Mouse (Mus musculus) CD4-positive, CD25-positive, alpha-beta regulatory T cell, adult 2 months (primary cell): Measurements from ENCODE around the gene Amer3.
"Not testable (repeated sequence)": the region's sequence is repeated elsewhere in the genome, so short reads cannot be mapped to it uniquely, and the experiment has no call there.

Experiments used
- DNase-seq: peaks from one replicate; pipeline ENCODE4 v3.0.0-alpha.2; 2012; ENCODE audit warnings: low read depth, low spot score

Amer3 gene

DNA sequence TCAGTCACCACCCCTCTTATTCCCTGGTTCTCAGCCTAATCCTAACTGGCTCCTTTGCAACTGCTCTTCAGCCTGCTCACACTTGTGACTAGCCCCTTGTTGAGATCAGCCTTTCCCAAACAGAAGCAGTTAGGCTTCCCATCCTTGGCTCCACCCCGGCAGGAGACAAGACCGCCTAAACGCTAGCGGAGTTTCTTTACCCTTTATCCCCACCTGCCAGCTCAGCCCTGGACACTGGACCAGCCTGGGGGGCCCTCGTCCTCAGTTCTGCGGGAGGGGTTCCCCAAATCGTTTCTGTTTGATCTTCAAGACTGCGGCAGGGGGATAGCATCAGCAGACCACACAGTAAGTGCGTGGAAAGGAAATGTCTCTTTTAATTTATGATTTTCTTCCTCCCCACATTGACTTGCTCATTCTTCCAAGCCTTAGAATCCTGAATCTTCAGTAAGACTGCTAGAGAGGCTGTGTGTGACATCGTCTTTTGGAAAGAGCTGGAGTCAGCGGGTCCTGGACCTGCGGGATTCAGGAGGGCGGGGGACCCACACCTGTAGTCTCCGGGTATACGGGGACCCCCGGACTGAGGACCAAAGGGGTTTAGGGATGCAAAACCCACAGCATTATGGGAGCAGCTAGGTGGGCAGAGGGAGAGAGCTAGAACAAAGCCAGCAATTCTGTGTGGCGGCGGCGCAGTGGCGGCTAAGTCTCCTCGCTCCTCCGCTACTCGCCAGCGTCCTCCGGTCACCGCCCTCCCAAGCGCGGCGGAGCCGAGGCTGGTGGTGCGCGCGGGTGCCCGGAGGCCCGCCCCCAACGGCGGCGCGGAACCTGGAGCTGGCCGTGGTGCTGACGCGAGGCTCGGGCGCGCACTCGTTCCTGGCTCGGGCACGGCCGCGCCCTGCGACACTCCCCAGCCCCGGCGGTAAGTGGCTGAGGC, at the start of gene Amer3:
TSS of gene Amer3 (plus strand) at position 807 of the 931 bp plus-strand sequence.
- peak; percentile 55 for DNase-seq

DNA sequence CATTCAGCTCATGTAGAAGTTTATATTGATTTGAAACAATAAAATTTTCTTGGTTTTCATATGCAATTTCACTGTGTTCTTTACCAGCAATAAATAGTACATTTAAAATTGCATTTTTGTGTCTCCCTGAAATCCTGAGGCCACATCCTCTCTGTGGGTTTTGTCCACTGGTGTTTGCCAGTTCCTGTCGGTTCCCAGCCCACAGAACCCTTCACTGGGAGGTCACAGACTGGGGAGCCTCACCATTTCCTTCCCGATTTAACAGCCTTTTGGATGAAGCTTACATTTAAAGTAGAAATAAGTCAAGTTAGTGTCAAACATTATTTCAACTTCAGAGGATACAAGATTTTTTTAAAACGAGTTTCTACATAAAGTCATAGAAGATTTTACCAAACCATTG, 44.9 kb upstream of the Amer3 start:
- DNase-seq, result not testable (repeated sequence)

DNA sequence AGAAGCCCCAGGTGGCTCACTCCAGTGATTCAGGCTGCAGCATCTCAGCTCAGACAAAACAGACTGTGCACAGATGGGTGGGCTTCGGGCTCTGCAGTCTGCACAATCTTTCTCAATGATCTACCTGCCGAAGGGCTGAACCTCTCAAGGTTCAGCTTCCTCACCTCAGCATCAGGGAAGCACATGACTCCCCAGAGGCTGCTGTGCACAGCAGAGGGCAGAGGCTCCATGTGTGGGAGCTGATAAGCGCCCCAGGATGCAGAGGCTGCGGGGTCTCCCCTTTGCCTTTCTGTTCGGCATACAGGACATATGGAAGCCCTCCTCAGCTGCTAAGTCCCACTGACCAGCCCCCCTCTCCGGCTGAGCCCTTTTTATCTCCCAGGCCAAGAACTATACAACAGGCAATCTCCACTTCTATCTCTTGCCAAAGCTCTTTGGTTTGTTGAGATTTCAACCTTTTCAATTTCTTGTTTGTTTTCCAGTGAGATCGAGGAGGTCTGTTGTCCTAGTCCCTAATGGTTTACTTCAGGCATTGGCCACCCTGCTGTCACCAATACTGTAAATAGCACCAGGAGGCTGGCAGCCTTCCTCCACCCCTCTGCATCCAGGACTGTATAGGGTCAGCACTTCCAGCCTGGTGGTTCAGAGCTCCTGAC, 44.3 kb upstream of the Amer3 start, which contains the start of gene Cfc1:
TSS of gene Cfc1 (plus strand) at position 606 of the 656 bp plus-strand sequence.
- DNase-seq, result not testable (repeated sequence)

DNA sequence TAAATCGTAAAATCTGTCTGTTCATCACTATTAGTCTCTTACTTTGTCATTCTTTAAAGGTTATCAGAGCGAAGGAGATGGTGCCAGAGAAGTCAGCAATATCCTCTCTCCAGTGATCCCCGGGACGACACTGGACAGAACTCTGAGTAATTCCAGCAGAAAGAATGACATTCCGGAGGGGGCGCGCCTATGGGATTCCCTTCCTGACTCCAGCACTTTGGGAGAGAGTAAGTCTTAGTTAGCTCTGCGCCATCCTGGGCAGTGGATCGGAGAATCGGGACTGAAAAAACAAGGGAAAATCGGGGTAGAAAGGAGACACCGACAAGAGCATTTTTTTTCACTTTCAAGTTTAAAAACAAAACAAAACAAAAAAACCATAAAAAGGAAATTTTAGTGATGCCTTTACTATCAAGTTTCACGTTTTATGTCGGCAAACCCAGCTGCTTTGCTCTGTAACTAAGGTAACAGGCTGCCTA, 43.1 kb upstream of the Amer3 start:
- DNase-seq, result no peak

DNA sequence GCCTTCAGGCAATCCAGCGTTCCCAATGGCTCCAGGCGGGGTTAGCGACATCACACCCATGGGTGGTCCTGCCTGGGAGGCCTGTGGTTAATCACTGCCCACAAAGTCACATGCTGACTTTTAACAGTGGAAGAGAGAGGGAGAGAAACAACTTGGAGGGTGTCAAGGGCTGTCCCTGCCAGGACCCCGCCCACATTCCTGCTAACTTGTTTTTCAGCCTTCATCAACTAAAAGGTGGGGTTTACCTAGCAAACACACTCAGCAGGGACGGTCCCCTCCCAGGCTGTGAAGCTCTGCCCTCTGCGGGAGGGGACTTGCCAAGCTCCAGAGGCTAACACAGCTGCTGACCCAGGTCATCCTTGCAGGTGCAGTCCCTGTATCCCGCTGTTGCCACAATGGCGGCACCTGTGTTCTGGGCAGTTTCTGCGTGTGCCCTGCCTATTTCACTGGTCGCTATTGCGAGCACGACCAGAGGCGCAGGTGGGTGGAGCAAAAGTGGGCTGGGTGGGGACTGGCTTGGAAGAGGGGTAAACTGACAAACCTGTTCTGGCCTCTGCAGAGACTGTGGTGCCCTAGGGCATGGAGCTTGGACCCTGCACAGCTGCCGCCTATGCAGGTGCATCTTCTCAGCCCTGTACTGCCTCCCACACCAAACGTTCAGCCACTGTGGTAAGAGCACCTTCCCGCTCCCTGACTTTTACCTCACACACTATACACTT, 42.5 kb upstream of the Amer3 start:
- DNase-seq, result peak; percentile 28

DNA sequence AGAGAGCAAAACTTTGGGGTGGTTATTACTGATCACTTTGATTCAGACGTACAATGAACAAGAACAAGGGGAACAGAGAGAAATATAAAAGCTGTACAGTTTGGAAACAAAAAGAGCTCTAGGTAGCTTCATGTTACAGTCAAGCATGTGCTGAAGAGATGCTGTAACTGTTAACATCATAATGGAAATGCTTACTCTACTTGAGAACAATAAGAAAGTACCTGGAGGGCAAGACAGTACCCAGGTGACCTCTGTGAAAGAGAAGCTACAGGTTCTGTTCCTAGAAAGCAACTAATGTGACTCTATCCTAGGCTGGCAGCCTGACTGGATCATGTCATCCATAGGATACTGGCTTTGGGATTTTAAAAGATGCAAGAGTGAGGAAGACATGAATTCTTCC, 32.4 kb upstream of the Amer3 start:
- no peak for DNase-seq

DNA sequence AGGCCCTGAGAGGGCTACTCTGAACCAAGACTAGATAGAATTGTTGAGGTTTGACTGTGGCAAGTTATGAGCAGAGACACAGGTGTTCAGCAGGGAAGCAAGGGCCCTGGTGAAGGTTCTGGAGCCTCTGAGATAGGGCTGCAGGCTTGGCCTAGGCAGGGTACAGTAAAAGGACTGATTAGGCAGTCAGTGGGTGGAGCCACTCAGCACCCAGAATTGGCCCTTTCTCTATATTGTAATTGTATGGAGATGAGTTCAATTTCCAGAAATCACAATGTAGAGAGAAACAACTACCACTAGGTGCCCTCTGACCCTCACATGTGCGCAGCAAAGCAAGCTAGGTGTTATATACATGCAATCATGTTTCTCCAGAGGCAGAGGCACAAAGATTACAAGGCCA, 25.8 kb upstream of the Amer3 start:
- no peak for DNase-seq

DNA sequence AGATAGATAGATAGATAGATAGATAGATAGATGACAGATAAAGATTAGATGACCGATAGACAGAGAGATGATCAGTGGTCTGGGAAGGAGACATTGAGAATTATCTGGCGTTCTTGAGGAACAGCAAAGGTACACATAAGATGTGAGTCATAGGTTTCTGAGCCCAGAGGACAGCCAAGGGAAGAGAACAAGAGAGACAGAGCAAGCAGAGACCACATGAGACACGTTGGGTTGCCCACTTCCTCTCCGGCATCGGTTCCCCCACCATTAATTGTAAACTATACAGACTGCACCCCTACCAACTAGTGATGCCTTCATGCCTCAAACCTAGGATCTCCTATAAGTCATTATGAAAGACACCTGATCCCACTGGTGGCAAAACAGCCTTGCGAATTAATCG, 25.2 kb upstream of the Amer3 start:
- DNase-seq, result no peak

DNA sequence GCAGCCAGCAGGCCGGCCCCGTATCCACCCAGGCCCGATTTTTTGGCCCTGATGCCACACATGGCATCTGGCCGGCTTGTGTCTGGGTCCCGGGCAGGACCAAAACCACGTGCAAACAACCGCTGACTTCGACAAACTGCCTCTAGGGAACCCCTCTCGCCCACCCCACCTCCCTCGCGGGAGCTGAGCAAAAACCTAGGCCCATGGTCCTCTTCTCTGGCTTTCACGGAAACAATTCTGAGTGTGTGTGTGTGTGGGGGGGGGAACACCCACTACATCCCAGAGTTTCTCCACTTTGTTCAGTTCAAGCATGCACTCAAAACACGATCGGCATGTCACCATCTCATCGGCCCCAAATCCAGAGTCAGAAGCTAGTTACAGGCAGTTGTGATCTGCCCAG, 18.6 kb upstream of the Amer3 start, which contains the start of gene Prss40:
TSS of gene Prss40 (minus strand) at position 101 of the 400 bp plus-strand sequence.
- no peak for DNase-seq

DNA sequence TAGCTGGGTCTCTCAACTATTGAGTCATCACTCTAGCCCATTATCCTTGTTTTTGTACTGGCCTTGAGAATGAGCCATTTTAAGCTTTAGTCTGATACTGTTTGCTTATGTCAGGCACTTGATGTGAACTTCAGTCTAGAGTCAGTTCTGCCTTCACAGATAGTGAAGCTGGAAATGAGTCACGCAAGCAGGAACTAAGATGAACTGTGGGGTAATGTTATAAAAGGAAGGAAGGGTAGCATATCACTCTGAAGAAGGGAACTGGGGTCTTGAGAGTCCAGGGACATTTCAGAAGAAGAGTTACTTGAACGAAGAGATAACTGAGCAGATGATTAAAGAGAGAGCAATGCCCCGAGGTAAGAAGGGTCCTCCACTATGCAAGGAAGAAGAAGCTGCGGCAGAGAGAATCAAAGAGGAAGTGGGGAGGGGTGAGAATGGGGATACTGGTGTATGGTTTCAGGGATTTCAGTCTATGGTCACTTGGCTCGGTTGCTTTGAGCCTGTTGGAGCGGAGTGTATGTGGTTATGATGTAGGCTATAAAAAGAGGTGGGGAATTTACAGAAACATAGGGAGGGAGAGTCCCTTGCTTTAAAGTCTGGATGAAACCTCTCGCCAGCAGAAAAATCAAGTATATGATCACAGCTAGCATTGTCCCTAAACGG, 14.9 kb upstream of the Amer3 start:
- DNase-seq, result no peak

DNA sequence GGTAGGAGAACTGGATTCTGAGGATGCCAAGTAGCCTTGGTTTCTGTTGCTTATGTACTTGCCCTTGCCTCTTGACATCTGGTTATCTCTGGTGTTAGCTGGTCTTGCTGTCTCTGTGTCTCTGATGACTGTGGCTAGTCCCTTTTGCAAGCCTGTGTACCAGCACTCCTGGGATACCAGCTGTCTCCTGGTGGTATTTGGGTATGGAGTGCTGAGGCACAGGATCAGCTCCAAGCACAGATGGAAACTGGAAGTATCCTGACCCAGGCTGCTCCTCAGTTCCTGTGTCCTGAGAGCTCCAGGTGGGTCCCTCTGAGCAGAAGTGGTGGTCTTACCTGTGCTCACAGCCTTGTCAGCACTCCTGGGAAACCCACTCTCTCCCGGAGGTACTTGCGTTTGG, 11.3 kb upstream of the Amer3 start:
- no peak for DNase-seq

DNA sequence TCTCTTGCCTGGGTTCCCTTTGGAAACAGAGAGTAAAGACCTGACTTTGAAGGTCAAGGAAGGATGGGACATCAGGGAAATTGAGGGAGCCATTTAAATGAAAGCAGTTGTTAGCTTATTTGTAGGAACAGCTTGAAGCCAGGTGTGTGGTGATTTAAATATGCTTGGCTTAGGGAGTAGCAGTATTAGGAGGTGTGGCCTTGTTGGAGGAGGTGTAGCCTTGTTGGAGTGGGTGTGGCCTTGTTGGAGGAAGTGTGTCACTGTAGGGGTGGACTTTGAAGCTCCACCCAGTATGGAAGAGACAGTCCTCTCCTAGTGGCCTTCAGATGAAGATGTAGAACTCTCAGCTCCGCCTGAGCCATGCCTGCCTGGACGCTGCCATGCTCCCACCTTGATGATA, 9.6 kb upstream of the Amer3 start:
- no peak for DNase-seq

DNA sequence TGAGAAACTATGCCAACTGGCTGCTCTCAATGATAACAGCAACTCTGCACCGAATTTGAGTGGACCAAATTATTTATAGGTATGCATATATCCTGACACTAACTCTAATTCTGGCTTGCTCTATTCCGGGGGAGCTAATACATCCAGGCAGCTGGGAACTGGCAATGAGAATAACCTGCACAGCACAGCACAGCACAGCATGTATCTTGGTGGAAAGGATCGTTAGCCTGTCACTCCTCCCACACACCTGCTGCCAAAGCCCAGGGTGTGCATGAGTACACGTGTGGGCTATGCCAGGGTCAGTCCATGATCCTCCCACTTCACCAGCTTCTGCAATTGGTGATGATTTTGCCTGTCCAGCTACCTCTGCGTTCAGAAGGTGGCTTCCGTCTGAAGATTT, 8.0 kb upstream of the Amer3 start:
- DNase-seq, result no peak

DNA sequence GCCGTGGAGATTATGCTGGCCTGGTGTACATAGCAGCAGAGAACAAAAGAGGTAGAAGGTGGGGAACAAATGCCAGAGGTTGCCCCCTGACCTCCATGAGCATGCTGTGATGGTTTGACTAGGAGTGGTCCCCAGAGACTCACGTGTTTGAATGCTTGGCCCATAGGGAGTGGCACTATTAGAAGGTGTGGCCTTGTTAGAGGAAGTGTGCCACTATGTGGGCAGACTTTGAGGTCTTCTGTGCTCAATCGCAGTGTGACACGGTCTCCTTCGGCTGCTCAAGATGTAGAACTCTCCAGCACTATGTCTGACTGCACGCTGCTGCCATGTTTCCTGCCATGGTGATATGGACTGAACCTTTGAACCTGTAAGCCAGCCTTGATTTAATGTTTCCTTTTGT, 6.2 kb upstream of the Amer3 start:
- DNase-seq, result no peak

DNA sequence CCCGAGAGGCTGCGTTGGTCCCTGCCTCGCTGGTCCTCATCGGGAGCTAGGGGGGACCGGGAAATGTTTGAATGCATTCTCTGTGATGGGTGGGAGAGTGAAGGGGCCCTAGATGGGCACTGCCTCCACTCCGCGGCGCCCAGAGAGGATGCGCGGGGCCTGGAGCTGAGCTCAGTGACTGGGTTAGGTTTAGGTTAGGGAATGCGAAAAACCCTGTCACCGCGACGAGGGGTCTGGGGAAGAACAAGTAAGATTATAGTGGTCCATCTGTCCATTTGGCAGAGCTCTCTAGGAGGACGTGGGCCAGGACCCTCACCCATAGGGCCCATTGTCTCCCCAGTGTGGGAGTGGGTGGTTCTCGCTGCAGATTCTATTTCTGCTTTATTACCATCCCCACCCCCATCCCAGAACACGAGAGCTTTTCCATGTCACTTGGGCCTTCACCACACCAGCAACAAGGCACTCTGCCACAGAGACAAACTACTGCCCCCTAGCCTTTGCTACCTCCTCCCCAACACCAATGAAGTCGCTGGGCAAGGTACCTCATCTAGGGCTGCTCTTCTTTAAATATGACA, 412 bp downstream of the Amer3 start:
- DNase-seq, result no peak

DNA sequence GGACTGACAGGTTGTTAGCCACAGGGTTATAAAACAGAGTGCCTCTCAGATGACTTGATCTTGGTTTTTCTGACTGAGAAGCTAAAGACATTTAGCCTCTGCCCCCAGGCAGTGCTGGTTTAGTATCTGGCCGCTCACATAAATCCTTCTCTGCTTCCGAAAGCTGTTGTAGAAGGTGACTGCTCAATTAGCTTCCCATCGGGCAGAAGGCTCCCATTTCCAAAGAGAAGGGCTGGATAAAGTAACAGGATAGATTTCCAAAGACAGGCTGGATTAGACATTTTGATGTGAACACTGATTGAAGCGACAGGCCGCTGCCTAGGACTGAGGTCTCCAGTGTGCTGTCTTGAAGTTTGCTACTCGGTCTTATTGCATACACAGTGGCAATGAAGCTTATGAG, 2.8 kb downstream of the Amer3 start:
- no peak for DNase-seq

DNA sequence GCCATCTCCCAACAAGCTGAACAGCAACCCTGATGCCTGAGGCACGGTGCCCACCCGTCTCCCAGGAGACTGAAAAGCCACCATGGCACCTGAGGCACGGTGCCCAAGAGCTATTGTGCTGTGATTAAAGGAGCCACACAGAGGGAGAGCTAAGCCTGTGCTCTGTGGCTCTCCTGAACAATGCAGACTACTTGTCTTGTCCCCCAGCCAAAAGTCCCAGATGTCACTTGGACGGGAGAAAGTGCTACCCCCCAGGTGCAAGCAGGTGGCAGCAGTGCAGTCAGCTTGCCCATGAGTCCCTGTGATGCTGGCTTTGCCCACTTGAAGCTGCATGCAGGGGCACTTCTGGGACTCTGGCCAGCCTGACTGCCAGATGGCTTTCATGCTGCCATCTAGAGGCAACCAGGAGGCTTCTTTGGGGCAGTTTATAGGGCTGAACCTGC, 4.4 kb downstream of the Amer3 start:
- DNase-seq, result peak; percentile 14

DNA sequence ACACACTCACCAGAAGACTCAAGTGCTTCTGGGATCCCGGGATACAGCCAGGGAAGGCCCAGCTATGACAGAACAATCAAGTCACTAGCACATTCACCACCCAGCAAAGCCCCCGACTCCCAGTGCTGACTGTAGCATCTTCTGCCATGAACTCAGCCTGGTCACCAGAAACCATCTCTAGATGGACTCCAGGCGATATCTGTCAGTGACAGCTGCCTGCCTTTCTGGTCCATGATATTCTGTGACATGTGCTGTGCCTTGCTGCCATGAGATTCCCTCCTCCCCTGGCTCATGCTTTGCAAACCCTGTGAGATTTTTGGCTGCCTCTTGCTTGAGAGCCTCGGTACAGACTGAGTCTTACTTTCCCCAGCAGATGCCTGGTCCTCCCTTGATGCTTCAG, 5.3 kb downstream of the Amer3 start:
- DNase-seq, result no peak

DNA sequence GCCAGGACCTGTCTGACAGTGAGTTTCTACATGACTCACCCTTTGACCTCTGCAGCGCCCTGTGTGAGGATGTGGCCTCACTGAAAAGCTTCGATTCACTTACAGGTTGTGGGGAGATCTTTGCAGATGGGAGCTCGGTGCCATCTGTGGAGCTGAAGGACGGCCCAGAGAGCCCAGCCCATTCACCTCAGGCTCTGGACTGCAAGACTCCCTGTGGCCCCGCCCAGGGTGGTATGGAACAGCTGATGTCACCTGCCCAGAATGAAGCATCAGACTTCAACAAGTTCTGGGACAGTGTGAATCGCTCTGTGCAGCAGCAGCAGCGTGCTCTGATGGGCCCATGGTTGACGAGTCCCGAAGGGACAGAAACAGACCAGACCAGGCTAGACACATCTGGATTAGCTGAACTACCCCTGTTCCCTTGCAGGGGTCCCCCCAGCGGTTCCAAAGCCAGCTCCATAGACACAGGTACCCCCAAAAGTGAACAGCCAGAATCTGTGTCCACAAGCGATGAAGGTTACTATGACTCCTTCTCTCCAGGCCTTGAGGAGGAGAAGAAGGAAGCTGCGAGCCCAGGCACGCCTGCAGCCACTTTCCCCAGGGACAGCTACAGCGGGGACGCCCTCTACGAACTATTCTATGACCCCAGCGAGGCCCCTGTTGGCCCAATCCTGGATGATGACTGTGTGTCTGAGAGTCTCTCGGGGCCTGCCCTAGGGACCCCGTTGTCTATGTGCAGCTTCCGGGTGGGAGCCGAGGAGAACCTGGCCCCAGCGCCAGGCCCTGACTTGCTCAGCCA, 8.0 kb downstream of the Amer3 start:
- DNase-seq, result no peak

DNA sequence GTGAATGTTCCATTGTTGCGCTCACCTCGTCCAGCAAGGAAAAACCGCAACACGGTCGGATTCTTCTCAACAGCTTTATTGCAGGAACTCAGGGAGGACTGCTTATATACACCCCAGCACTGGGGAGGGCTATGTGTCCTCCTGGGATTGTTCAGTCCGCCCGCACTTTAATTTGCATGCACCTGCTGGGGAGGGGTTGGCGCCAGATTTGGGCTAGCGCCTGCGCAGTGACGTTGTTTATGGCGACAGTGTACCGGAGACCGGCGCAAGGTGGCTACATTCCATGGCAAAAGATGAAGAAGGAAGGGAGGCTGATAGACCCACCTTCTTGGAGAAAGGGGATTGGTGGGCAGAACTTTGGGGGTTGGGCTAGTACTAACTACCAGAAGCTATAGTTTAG, 20.5 kb downstream of the Amer3 start:
- no peak for DNase-seq
